Mouse (Mus musculus): ENCODE results near the gene Neu1.

DNA sequence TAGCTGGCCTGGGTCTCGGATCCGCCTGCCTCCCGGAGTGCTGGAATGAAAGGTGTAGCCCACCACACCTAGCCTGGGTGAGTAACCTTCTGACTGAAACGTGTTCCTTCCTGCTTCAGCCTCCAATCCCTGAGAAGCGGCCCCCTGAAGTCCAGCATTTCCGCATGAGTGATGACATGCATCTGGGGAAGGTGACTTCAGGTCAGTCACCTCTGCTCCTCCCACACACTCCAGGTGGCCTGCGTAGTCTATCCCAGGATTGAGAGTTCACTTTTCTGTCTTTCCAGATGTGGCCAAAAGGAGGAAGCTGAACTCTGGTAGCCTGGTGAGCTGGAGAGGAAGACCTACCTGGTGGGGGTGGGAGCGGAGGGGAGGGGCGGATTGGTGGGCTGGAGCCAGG is 28.2 kb upstream of the Neu1 start:
- TF ChIP-seq CTCF (IDR thresholded peaks at IDR 0.05; ENCODE audit: control insufficient read depth, insufficient read depth, low read length) (no peak), POLR2A (IDR thresholded peaks at IDR 0.05; ENCODE audit: borderline replicate concordance, control insufficient read depth, low read depth, low read length) (no peak)
